Mouse (Mus musculus) mature B cell (primary cell): Measurements from ENCODE around the gene Klk10.

Source experiments
- in situ Hi-C: fragments of 300-500 bp; cut with MboI; formaldehyde crosslinking; loops from 2 replicates; pipeline ENCODE4 v1.14.3; 2019

Klk10 gene

DNA sequence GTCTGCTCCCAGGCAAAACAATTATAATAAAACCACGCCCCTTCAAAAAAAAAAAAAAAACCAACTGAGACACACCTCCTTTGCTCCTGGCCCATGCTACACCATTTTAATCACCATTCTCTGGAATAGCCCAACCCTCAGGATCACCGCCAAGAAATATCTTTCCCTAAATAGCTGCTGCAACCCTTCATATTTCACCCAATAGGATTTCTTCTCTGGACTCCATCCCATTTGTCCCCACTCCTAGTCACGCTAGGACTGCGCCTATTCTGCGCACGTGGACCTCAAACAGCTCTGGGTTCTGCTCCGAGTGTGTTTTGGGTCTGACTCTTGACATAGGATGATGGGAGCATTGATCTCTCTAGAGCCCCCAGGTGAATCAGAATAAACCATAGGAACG lies 15.5 kb downstream of the Klk10 start:
- in situ Hi-C loops, result loop anchor here (10.0 kb wide), 1 partner anchor 58 kb away; no protein-coding TSS in a partner anchor

DNA sequence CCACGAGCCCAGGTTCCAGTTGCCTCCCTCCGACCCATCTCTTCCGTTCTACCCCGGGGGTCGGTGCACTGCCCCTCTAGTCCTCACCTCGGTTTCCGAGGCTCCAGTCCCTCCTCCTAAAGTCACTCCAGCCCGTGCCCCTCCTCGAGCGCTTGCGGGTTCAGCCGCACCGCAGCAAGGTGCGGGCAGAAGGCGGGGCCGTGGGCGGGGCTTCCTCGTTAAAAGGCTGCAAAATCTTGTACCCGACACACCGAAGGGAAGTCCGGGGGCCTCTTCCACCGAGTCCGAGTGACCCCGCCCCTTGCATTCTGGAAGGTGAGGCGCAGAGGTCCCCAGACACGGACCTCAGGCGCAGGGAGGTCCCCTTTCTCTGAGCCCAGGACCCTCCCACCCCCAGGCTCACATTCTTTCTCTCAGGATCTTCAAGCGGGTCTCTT lies 16.5 kb downstream of the Klk10 start, which contains the start of gene Klk8:
Gene Klk8, plus strand, starts transcription at position 245 of the 437 bp plus-strand sequence.
- in situ Hi-C loops, result loop anchor here (10.0 kb wide), 1 partner anchor 57 kb away; no protein-coding TSS in a partner anchor

DNA sequence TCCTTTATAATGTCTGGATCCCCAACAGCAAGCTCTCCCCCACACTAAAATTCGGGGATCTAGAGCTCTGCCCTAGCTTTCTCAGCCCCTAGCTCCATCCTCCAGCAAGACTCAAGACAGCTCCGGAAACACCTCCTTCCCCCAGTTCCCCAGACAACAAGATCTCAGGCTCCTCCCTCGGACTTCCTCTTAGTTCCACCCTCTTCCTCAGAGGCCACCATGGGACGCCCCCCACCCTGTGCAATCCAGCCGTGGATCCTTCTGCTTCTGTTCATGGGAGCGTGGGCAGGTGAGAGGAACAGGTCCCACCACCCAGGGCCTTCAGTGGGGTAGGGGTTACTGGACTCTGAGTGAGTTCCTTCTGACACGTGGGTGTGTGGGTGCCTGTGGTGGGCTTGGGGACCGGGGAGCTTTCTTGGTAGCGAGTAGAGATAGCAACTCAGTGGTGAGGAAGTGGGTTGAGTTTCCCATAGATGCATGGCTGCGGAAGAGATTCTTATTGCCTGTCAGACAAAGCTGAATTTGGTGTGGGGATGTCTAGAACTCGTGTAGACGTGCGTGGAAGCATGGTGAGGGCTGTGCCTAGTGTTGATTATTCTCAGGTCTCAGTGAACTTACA lies 17.1 kb downstream of the Klk10 start:
- in situ Hi-C loops, result loop anchor here (10.0 kb wide), 1 partner anchor 57 kb away; no protein-coding TSS in a partner anchor

DNA sequence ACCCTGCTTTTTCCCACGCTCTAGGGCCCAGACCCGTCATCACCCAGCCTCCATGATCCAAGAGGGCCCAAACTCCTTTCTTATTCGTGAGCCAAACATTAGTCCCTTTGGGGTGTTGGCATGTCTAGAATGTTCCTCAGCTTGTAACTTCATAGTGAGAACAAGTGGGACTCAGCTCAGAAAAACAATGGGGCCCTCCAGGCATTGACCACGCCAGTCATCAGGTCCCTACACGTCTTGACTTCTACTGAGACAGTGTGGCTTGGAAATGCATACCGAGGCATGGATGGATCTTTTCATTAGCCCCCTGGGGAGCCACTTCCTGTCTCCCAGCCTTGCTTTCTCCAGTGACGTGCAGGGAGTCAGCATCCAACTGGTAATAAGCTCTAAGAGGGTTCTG lies 19.0 kb downstream of the Klk10 start:
- in situ Hi-C loops, result loop anchor here (10.0 kb wide), 1 partner anchor 55 kb away; no protein-coding TSS in a partner anchor

GRCm38 (mm10) chr7:43810994-43811393 lies 30.2 kb downstream of the Klk10 start, which contains the start of gene Klk7:
Gene Klk7, plus strand, starts transcription at chr7:43811294.
- in situ Hi-C loops, result no loop called here

DNA sequence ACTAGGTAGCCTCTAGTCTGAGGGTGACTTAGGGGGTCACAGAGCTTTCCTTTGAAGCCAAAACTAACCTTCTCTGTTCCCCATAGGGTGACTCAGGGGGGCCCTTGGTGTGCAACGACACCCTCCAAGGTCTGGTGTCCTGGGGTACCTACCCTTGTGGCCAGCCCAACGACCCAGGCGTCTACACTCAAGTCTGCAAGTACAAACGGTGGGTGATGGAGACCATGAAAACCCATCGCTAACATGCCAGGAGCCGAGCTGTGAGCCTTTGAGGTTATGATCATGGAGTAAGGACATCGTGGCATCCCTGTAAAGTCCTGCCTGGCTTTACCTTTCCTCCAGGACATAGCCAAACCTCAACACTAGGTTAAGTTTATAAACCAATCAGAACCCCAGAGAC lies 34.4 kb downstream of the Klk10 start:
- in situ Hi-C loops, result no loop called here

GRCm38 (mm10) chr7:43816746-43817145 lies 35.9 kb downstream of the Klk10 start:
- in situ Hi-C loops, result no loop called here

DNA sequence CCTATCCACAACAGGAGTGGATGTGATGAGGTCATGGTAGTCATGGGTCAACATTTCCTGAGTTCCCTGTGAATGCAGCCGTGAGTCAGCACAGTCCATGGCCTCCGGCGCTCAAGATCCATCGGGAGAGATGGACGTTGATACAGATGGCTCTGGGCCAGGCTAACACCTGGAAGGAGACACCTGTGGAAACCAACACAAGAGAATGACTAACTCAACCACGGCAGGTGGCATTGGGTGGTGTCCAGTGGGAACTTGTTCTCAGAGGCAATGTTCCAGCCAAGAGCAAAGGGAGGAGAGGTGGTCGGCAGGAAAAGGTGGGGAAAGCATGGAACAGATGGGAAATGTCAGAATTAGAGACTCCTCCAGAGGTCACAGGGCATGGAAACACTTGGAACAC lies 40.7 kb downstream of the Klk10 start:
- in situ Hi-C loops, result no loop called here

GRCm38 (mm10) chr7:43824199-43824598 lies 43.4 kb downstream of the Klk10 start, which contains the start of gene Klk6:
Gene Klk6, plus strand, starts transcription at chr7:43824499.
- in situ Hi-C loops, result no loop called here

DNA sequence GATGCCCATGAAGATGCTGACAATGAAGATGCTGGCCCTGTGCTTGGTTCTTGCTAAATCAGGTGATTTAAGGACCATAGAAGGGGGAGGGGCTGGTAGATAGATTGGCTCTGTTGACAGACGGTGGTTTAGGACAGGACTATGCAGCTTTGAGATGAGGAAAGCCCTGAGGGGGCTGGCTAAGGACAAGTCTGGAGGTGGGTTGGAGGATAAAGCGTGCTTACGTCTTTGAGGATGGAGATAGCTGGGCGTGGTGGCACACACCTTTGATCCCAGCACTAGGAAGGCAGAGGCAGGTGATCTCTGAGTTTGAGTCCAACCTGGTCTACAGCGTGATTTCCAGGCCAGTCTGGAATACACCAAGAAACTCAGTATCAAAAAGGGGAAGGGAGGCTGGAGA lies 45.2 kb downstream of the Klk10 start:
- in situ Hi-C loops, result no loop called here

GRCm38 (mm10) chr7:43827706-43828105 lies 46.9 kb downstream of the Klk10 start:
- in situ Hi-C loops, result no loop called here

DNA sequence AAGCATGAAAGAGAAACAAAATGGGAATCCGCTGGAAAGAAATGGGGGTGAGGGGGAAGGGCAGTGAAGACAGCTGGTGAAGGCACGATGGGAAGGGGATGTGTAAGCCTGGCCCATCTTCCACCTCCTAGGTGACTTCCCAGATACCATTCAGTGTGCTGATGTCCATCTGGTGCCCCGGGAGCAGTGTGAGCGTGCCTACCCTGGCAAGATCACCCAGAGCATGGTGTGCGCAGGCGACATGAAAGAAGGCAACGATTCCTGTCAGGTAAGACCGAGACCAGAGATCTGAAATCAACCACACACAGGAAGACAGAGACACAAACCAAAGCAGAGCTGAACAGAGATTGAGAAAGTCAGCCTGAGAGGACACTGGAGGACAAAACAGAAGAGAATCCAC lies 48.2 kb downstream of the Klk10 start:
- in situ Hi-C loops, result no loop called here
